In genomic region chr8:4239193-4239890, GRCm38 (mm10) we compare ENCODE assay signal across 8 mouse cellular contexts. TPM values are rescaled to one million over a fixed set of nuclear protein-coding genes. Genes with fewer than 3 reads are reported as not detected.
A peak's percentile ranks its signal among the peaks of the same experiment; 100 is the strongest.
DNase-seq lines count a peak whose midpoint lies in the region; ATAC-seq and TF ChIP-seq lines count a peak whose summit lies in the region.

No protein-coding gene starts in this region.

- H3K9me3 ChIP-seq in embryonic facial prominence, embryonic 14.5 days (ENCODE audit: control insufficient read depth, low read length), result no peaks in the 10 kb centered on the region
- no peaks in the 10 kb centered on the region for H3K9me3 ChIP-seq in intestine, postnatal 0 days (ENCODE audit: control insufficient read depth)
- H3K9me3 ChIP-seq in neural tube, embryonic 14.5 days (ENCODE audit: control insufficient read depth, low read length), result no peaks in the 10 kb centered on the region

- H3K79me2 ChIP-seq in liver, adult 2 months (ENCODE audit: control insufficient read depth, insufficient read depth, low read length), result peaks cover 12% of the 10 kb centered on the region; the same call in 1 of the 2 replicates

- H3K4me1 ChIP-seq in liver, adult 2 months (ENCODE audit: control insufficient read depth, insufficient read depth, low read length), result peaks cover 10% of the 10 kb centered on the region
- peaks cover 15% of the 10 kb centered on the region; the same call in 1 of the 2 replicates for H3K4me1 ChIP-seq in embryonic facial prominence, embryonic 14.5 days (ENCODE audit: control insufficient read depth, insufficient read depth, low read length)
- H3K4me1 ChIP-seq in intestine, postnatal 0 days (replicated peaks; ENCODE audit: control insufficient read depth, insufficient read depth, low read length), result peaks cover 10% of the 10 kb centered on the region; the same call in 1 of the 2 replicates
- peaks cover 24% of the 10 kb centered on the region for H3K4me1 ChIP-seq in neural tube, embryonic 14.5 days (ENCODE audit: control insufficient read depth, insufficient read depth, low read length)

- no peak for TF ChIP-seq CTCF in liver, adult 2 months (IDR thresholded peaks at IDR 0.05; ENCODE audit: low read depth, low read length)
- TF ChIP-seq CTCF in intestine, postnatal 0 days (IDR thresholded peaks at IDR 0.05; ENCODE audit: low read depth), result no peak

- TF ChIP-seq POLR2A in liver, adult 2 months (IDR thresholded peaks at IDR 0.05; ENCODE audit: extremely low read depth, insufficient read depth, low read length), result no peak

- peaks cover 9% of the 10 kb centered on the region for H3K36me3 ChIP-seq in liver, adult 2 months (ENCODE audit: control insufficient read depth, insufficient read depth, low read length)
- H3K36me3 ChIP-seq in embryonic facial prominence, embryonic 14.5 days (ENCODE audit: control insufficient read depth, insufficient read depth, low read length), result peaks cover 36% of the 10 kb centered on the region
- peaks cover 23% of the 10 kb centered on the region for H3K36me3 ChIP-seq in intestine, postnatal 0 days (ENCODE audit: control insufficient read depth, insufficient read depth)
- peaks cover 13% of the 10 kb centered on the region for H3K36me3 ChIP-seq in neural tube, embryonic 14.5 days (ENCODE audit: control insufficient read depth, insufficient read depth, low read length)

- ATAC-seq in embryonic facial prominence, embryonic 14.5 days (ENCODE audit: low read depth), result peak; percentile 0; the same call in 1 of the 2 replicates
- peak; percentile 26 for ATAC-seq in intestine, postnatal 0 days
- peak; percentile 32; the same call in 1 of the 2 replicates for ATAC-seq in neural tube, embryonic 14.5 days (ENCODE audit: low read depth)

- H3K4me3 ChIP-seq in liver, adult 2 months (ENCODE audit: insufficient read depth, low read depth, low read length), result peak overlapping the region; percentile 78
- H3K4me3 ChIP-seq in embryonic facial prominence, embryonic 14.5 days (ENCODE audit: low read depth, low read length), result peak overlapping the region; percentile 61
- H3K4me3 ChIP-seq in intestine, postnatal 0 days (ENCODE audit: low read depth, low read length), result peak overlapping the region; percentile 79
- peak overlapping the region; percentile 52 for H3K4me3 ChIP-seq in neural tube, embryonic 14.5 days (ENCODE audit: low read depth, low read length)

- peak overlapping the region; percentile 48 for H3K27ac ChIP-seq in liver, adult 2 months (replicated peaks; ENCODE audit: insufficient read depth, low read depth, low read length)
- no peak overlapping the region for H3K27ac ChIP-seq in embryonic facial prominence, embryonic 14.5 days (replicated peaks; ENCODE audit: low read depth, low read length)
- H3K27ac ChIP-seq in intestine, postnatal 0 days (ENCODE audit: low read depth, low read length), result peak overlapping the region; percentile 87
- peak overlapping the region; percentile 85 for H3K27ac ChIP-seq in neural tube, embryonic 14.5 days (ENCODE audit: low read depth, low read length)

- H3K27me3 ChIP-seq in liver, adult 2 months (ENCODE audit: control insufficient read depth, insufficient read depth, low read length), result no peaks in the 10 kb centered on the region
- no peaks in the 10 kb centered on the region for H3K27me3 ChIP-seq in embryonic facial prominence, embryonic 14.5 days (replicated peaks; ENCODE audit: control insufficient read depth, insufficient read depth, low read length)
- no peaks in the 10 kb centered on the region for H3K27me3 ChIP-seq in intestine, postnatal 0 days (replicated peaks; ENCODE audit: control insufficient read depth, insufficient read depth, low read length)
- no peaks in the 10 kb centered on the region for H3K27me3 ChIP-seq in neural tube, embryonic 14.5 days (ENCODE audit: control insufficient read depth, insufficient read depth, low read length)

- peak overlapping the region; percentile 43 for H3K9ac ChIP-seq in liver, adult 2 months (ENCODE audit: low read depth, low read length)
- peak overlapping the region; percentile 83 for H3K9ac ChIP-seq in embryonic facial prominence, embryonic 14.5 days (ENCODE audit: low read depth, low read length)
- H3K9ac ChIP-seq in intestine, postnatal 0 days (ENCODE audit: low read depth, low read length), result peak overlapping the region; percentile 73
- peak overlapping the region; percentile 75 for H3K9ac ChIP-seq in neural tube, embryonic 14.5 days (replicated peaks; ENCODE audit: low read depth, low read length)

- WGBS in liver, adult 2 months, result 4% methylated on average over 19 of the region's 19 CpGs
- WGBS in embryonic facial prominence, embryonic 14.5 days, result 16% methylated on average over 15 of the region's 19 CpGs
- 9% methylated on average over 19 of the region's 19 CpGs for WGBS in intestine, postnatal 0 days
- 14% methylated on average over 19 of the region's 19 CpGs for WGBS in neural tube, embryonic 14.5 days

- peak overlapping the region; percentile 66 for H3K4me2 ChIP-seq in embryonic facial prominence, embryonic 14.5 days (ENCODE audit: low read depth, low read length)
- peak overlapping the region; percentile 75 for H3K4me2 ChIP-seq in intestine, postnatal 0 days (replicated peaks; ENCODE audit: low read depth)
- H3K4me2 ChIP-seq in neural tube, embryonic 14.5 days (ENCODE audit: low read depth, low read length), result peak overlapping the region; percentile 91

- DNase-seq in liver, adult 2 months (ENCODE audit: extremely low read depth, low read depth, low spot score), result peak; percentile 71
- no peak for DNase-seq in liver
- no peak for DNase-seq in embryonic facial prominence, embryonic 14.5 days (ENCODE audit: low spot score)
- DNase-seq in cerebellum, adult 18-20 months, result no peak
- DNase-seq in testis, postnatal 14 days (ENCODE audit: low spot score), result no peak
- DNase-seq in cerebellum, postnatal 10 days, result no peak

RNA-seq across cellular contexts. Expression of gene Gm49320, which starts 0.7 kb away (rescaled TPM):
- 0.07 TPM in 1 of 2 replicates, not detected in the other for total RNA-seq in liver, adult 2 months (2014; rRNA removed)
- polyA plus RNA-seq in liver, adult 2 months (2012; rRNA removed), result 0.17 and 2.3 TPM in 2 replicates
- 0.33 and 1.1 TPM in 2 replicates for polyA plus RNA-seq in embryonic facial prominence, embryonic 14.5 days (2014; fragmentation: Nextera tagmentation; extraction: Ambion mirVana)
- 0.20 and 0.74 TPM in 2 replicates for polyA plus RNA-seq in intestine, postnatal 0 days (2015; fragmentation: Nextera tagmentation; extraction: Ambion mirVana)
- 0.89 and 1.3 TPM in 2 replicates for polyA plus RNA-seq in neural tube, embryonic 14.5 days (2014; fragmentation: Nextera tagmentation; extraction: Ambion mirVana)

RNA-seq across cellular contexts. Expression of gene Map2k7, which starts 0.8 kb away (rescaled TPM):
- total RNA-seq in liver, adult 2 months (2014; rRNA removed), result 9.5 and 12.4 TPM in 2 replicates
- polyA plus RNA-seq in liver, adult 2 months (2012; rRNA removed), result 23.3 and 26.1 TPM in 2 replicates
- 18.1 and 21.4 TPM in 2 replicates for polyA plus RNA-seq in embryonic facial prominence, embryonic 14.5 days (2014; fragmentation: Nextera tagmentation; extraction: Ambion mirVana)
- polyA plus RNA-seq in intestine, postnatal 0 days (2015; fragmentation: Nextera tagmentation; extraction: Ambion mirVana), result 14.3 and 16.6 TPM in 2 replicates
- 17.4 and 22.1 TPM in 2 replicates for polyA plus RNA-seq in neural tube, embryonic 14.5 days (2014; fragmentation: Nextera tagmentation; extraction: Ambion mirVana)

RNA-seq across cellular contexts. Expression of gene Tgfbr3l, which starts 8.7 kb away (rescaled TPM):
- 3.2 and 4.2 TPM in 2 replicates for total RNA-seq in liver, adult 2 months (2014; rRNA removed)
- polyA plus RNA-seq in liver, adult 2 months (2012; rRNA removed), result 18.2 and 35.1 TPM in 2 replicates
- 3.3 and 5.0 TPM in 2 replicates for polyA plus RNA-seq in embryonic facial prominence, embryonic 14.5 days (2014; fragmentation: Nextera tagmentation; extraction: Ambion mirVana)
- polyA plus RNA-seq in intestine, postnatal 0 days (2015; fragmentation: Nextera tagmentation; extraction: Ambion mirVana), result 0.87 and 2.1 TPM in 2 replicates
- polyA plus RNA-seq in neural tube, embryonic 14.5 days (2014; fragmentation: Nextera tagmentation; extraction: Ambion mirVana), result 4.2 and 6.5 TPM in 2 replicates

RNA-seq across cellular contexts. Expression of gene Lrrc8e, which starts 12.7 kb away (rescaled TPM):
- total RNA-seq in liver, adult 2 months (2014; rRNA removed), result 0.13 and 0.18 TPM in 2 replicates
- 0.06 and 0.24 TPM in 2 replicates for polyA plus RNA-seq in liver, adult 2 months (2012; rRNA removed)
- 0.69 and 0.97 TPM in 2 replicates for polyA plus RNA-seq in embryonic facial prominence, embryonic 14.5 days (2014; fragmentation: Nextera tagmentation; extraction: Ambion mirVana)
- polyA plus RNA-seq in intestine, postnatal 0 days (2015; fragmentation: Nextera tagmentation; extraction: Ambion mirVana), result 2.8 and 3.3 TPM in 2 replicates
- polyA plus RNA-seq in neural tube, embryonic 14.5 days (2014; fragmentation: Nextera tagmentation; extraction: Ambion mirVana), result 0.07 TPM in 1 of 2 replicates, not detected in the other

RNA-seq across cellular contexts. Expression of gene Snapc2, which starts 13.5 kb away (rescaled TPM):
- 6.7 and 8.7 TPM in 2 replicates for total RNA-seq in liver, adult 2 months (2014; rRNA removed)
- 18.8 and 22.2 TPM in 2 replicates for polyA plus RNA-seq in liver, adult 2 months (2012; rRNA removed)
- polyA plus RNA-seq in embryonic facial prominence, embryonic 14.5 days (2014; fragmentation: Nextera tagmentation; extraction: Ambion mirVana), result 45.0 and 50.6 TPM in 2 replicates
- 21.5 and 22.2 TPM in 2 replicates for polyA plus RNA-seq in intestine, postnatal 0 days (2015; fragmentation: Nextera tagmentation; extraction: Ambion mirVana)
- 57.9 and 69.0 TPM in 2 replicates for polyA plus RNA-seq in neural tube, embryonic 14.5 days (2014; fragmentation: Nextera tagmentation; extraction: Ambion mirVana)
